12 mouse cellular contexts compared by ENCODE assay signal in genomic region chr5:21169346-21169745, GRCm38 (mm10). TPM values are rescaled to one million over a fixed set of nuclear protein-coding genes. Genes with fewer than 3 reads are reported as not detected.
DNase-seq lines count a peak whose midpoint lies in the region; ATAC-seq and TF ChIP-seq lines count a peak whose summit lies in the region.
"Had no signal": no experiment of that assay in that cellular context is flagged by ENCODE, and none has a peak within 500 bp of the region (broad histone marks: within the 10 kb centered on the region; RNA-seq: fewer than 3 reads in every experiment).

No protein-coding gene starts in this region.

- H3K36me3 ChIP-seq in embryonic facial prominence, embryonic 12.5 days, result no peaks in the 10 kb centered on the region
- H3K36me3 ChIP-seq in embryonic facial prominence, embryonic 10.5 days (replicated peaks), result no peaks in the 10 kb centered on the region
- H3K36me3 ChIP-seq in hindbrain, embryonic 14.5 days (replicated peaks; ENCODE audit: control insufficient read depth, insufficient read depth), result no peaks in the 10 kb centered on the region
- H3K36me3 ChIP-seq in myocyte (ENCODE audit: control insufficient read depth, insufficient read depth), result no peaks in the 10 kb centered on the region
- H3K36me3 ChIP-seq: lung, embryonic 15.5 days had no signal

- no peak overlapping the region for H3K4me2 ChIP-seq in embryonic facial prominence, embryonic 12.5 days (replicated peaks)
- H3K4me2 ChIP-seq in hindbrain, embryonic 14.5 days (replicated peaks), result no peak overlapping the region
- peak overlapping the region; percentile 4 for H3K4me2 ChIP-seq in myocyte (ENCODE audit: low read depth)
- H3K4me2 ChIP-seq: lung, embryonic 15.5 days had no signal

- H3K9me3 ChIP-seq in embryonic facial prominence, embryonic 12.5 days, result no peaks in the 10 kb centered on the region
- no peaks in the 10 kb centered on the region for H3K9me3 ChIP-seq in embryonic facial prominence, embryonic 10.5 days
- H3K9me3 ChIP-seq in hindbrain, embryonic 14.5 days (ENCODE audit: control insufficient read depth, low read length), result no peaks in the 10 kb centered on the region
- H3K9me3 ChIP-seq: lung, embryonic 15.5 days had no signal

- no peak for DNase-seq in embryonic facial prominence, embryonic 10.5 days (ENCODE audit: low spot score)
- peak; percentile 45 for DNase-seq in kidney, adult 9 months
- DNase-seq in kidney, adult 18-20 months, result no peak
- DNase-seq in hindbrain, embryonic 14.5 days (ENCODE audit: low spot score), result no peak
- DNase-seq in urinary bladder, adult 18-20 months (ENCODE audit: low spot score in 2 of 2), result no peak
- no peak for DNase-seq in cerebellum, postnatal 4 days (ENCODE audit: low spot score in 2 of 2)
- DNase-seq: right cerebral cortex, postnatal 25 days; thymus, postnatal 14 days had no signal

- H3ac ChIP-seq in myocyte (ENCODE audit: control insufficient read depth, insufficient read length), result no peak overlapping the region

- no peaks in the 10 kb centered on the region for H3K27me3 ChIP-seq in embryonic facial prominence, embryonic 12.5 days
- no peaks in the 10 kb centered on the region for H3K27me3 ChIP-seq in embryonic facial prominence, embryonic 10.5 days (replicated peaks; ENCODE audit: low read depth, poor library complexity, severe bottlenecking)
- H3K27me3 ChIP-seq in hindbrain, embryonic 14.5 days (ENCODE audit: control insufficient read depth, insufficient read depth, low read length), result no peaks in the 10 kb centered on the region
- H3K27me3 ChIP-seq in myocyte (ENCODE audit: control insufficient read depth, insufficient read depth, insufficient read length), result no peaks in the 10 kb centered on the region
- H3K27me3 ChIP-seq: lung, embryonic 15.5 days had no signal

- WGBS in embryonic facial prominence, embryonic 12.5 days, result 63% methylated on average over 3 of the region's 3 CpGs
- 71% methylated on average over 3 of the region's 3 CpGs for WGBS in embryonic facial prominence, embryonic 10.5 days
- 29% methylated on average over 3 of the region's 3 CpGs for WGBS in hindbrain, embryonic 14.5 days

- no peak overlapping the region for H3K27ac ChIP-seq in embryonic facial prominence, embryonic 12.5 days
- H3K27ac ChIP-seq in embryonic facial prominence, embryonic 10.5 days (replicated peaks), result no peak overlapping the region
- H3K27ac ChIP-seq in hindbrain, embryonic 14.5 days, result peak overlapping the region; percentile 78
- H3K27ac ChIP-seq: kidney, postnatal 0 days had no signal

- H3K4me1 ChIP-seq in embryonic facial prominence, embryonic 12.5 days, result no peaks in the 10 kb centered on the region
- H3K4me1 ChIP-seq in embryonic facial prominence, embryonic 10.5 days, result peaks cover 6% of the 10 kb centered on the region; the same call in 1 of the 2 replicates
- peaks cover 23% of the 10 kb centered on the region for H3K4me1 ChIP-seq in hindbrain, embryonic 14.5 days (replicated peaks; ENCODE audit: control insufficient read depth, insufficient read depth, low read length)

- no peaks in the 10 kb centered on the region for H3K79me2 ChIP-seq in myocyte (ENCODE audit: control insufficient read depth, insufficient read depth)

- TF ChIP-seq POLR2A in myocyte (IDR thresholded peaks at IDR 0.05; ENCODE audit: insufficient read length, low read depth), result no peak

- H3K9ac ChIP-seq in embryonic facial prominence, embryonic 12.5 days, result no peak overlapping the region
- no peak overlapping the region for H3K9ac ChIP-seq in hindbrain, embryonic 14.5 days
- H3K9ac ChIP-seq: lung, embryonic 15.5 days had no signal

- ATAC-seq in embryonic facial prominence, embryonic 12.5 days (ENCODE audit: insufficient number of reproducible peaks, insufficient read depth, low FRiP score, low TSS enrichment), result 0 out of 2 replicates have a peak, but pooled peaks have one; percentile 7
- peak; percentile 16; the same call in 1 of the 2 replicates for ATAC-seq in hindbrain, embryonic 14.5 days (ENCODE audit: low FRiP score)

- no peak overlapping the region for H3K4me3 ChIP-seq in embryonic facial prominence, embryonic 12.5 days
- H3K4me3 ChIP-seq in embryonic facial prominence, embryonic 10.5 days, result no peak overlapping the region
- H3K4me3 ChIP-seq in hindbrain, embryonic 14.5 days (replicated peaks; ENCODE audit: low read length), result no peak overlapping the region
- no peak overlapping the region for H3K4me3 ChIP-seq in myocyte
- H3K4me3 ChIP-seq: lung, embryonic 15.5 days had no signal

TF ChIP-seq in myocyte, 11 proteins besides CTCF, POLR2A, EP300 and RAD21:
- no peak for TF ChIP-seq MYOD1 (IDR thresholded peaks at IDR 0.05; ENCODE audit: control insufficient read depth in 1 of 3, insufficient read length in 2 of 3, low read depth in 2 of 3)
- TF ChIP-seq USF1 (IDR thresholded peaks at IDR 0.05; ENCODE audit: low read depth), result no peak
- no peak for TF ChIP-seq MAX (IDR thresholded peaks at IDR 0.05; ENCODE audit: low read depth)
- TF ChIP-seq E2F4 (IDR thresholded peaks at IDR 0.05; ENCODE audit: insufficient read depth), result no peak
- no peak for TF ChIP-seq TCF3 (IDR thresholded peaks at IDR 0.05; ENCODE audit: insufficient read length, low read depth)
- TF ChIP-seq MYOG (IDR thresholded peaks at IDR 0.05; ENCODE audit: control insufficient read depth in 1 of 3, insufficient read depth in 1 of 3, insufficient read length in 2 of 3, low read depth in 2 of 3), result no peak
- TF ChIP-seq CEBPB (IDR thresholded peaks at IDR 0.05; ENCODE audit: insufficient read depth, poor library complexity, severe bottlenecking), result no peak
- no peak for TF ChIP-seq SRF (IDR thresholded peaks at IDR 0.05; ENCODE audit: control insufficient read depth, insufficient read length, low read depth)

RNA-seq across cellular contexts. Expression of gene Gsap, which starts 16.7 kb away (rescaled TPM):
- polyA plus RNA-seq in embryonic facial prominence, embryonic 12.5 days (2016; fragmentation: Nextera tagmentation; extraction: Ambion mirVana), result 1.8 and 2.0 TPM in 2 replicates
- 0.85 and 1.5 TPM in 2 replicates for polyA plus RNA-seq in embryonic facial prominence, embryonic 10.5 days (2016; fragmentation: Nextera tagmentation; extraction: Ambion mirVana)
- 14.4 and 15.5 TPM in 2 replicates for polyA plus RNA-seq in hindbrain, embryonic 14.5 days (2014; fragmentation: Nextera tagmentation; extraction: Ambion mirVana)
- 2.6 TPM for polyA plus RNA-seq in myocyte (2012; fragmentation: generic; extraction: Trizol)
